14 mouse cellular contexts compared by ENCODE assay signal in genomic region chr9:51312554-51313317, GRCm38 (mm10). TPM values are rescaled to one million over a fixed set of nuclear protein-coding genes. Genes with fewer than 3 reads are reported as not detected.
DNase-seq lines count a peak whose midpoint lies in the region; ATAC-seq lines count a peak whose summit lies in the region.
"Had no signal": no experiment of that assay in that cellular context is flagged by ENCODE, and none has a peak within 500 bp of the region (broad histone marks: within the 10 kb centered on the region; RNA-seq: fewer than 3 reads in every experiment).

No protein-coding gene starts in this region.

- ATAC-seq in hindbrain, embryonic 13.5 days (ENCODE audit: low FRiP score), result no peak
- ATAC-seq in hindbrain, embryonic 12.5 days (ENCODE audit: low FRiP score), result no peak
- 0 out of 2 replicates have a peak, but pooled peaks have one; percentile 36 for ATAC-seq in midbrain, embryonic 16.5 days
- ATAC-seq in midbrain, embryonic 13.5 days, result no peak
- ATAC-seq in stomach, embryonic 15.5 days (ENCODE audit: insufficient read depth, low FRiP score, low read depth), result peak; percentile 84

- no peaks in the 10 kb centered on the region for H3K4me1 ChIP-seq in hindbrain, embryonic 13.5 days (replicated peaks)
- no peaks in the 10 kb centered on the region for H3K4me1 ChIP-seq in hindbrain, embryonic 12.5 days
- H3K4me1 ChIP-seq in midbrain, embryonic 16.5 days (ENCODE audit: control insufficient read depth, insufficient read depth, low read length), result no peaks in the 10 kb centered on the region
- 0 out of 2 replicates have a peak, but pooled peaks cover 3% of the 10 kb centered on the region for H3K4me1 ChIP-seq in midbrain, embryonic 13.5 days (replicated peaks)
- H3K4me1 ChIP-seq in stomach, embryonic 15.5 days, result no peaks in the 10 kb centered on the region; the same call in 1 of the 2 replicates

- DNase-seq in large intestine, adult 2 months (ENCODE audit: low read depth, low spot score), result peak; percentile 57
- no peak for DNase-seq in cerebellum, postnatal 36 days
- DNase-seq in Muller cell, postnatal 12 days (ENCODE audit: inconsistent ontology term), result no peak
- DNase-seq: adrenal gland, adult 2 months; B cell, adult 2 months; heart, adult 2 months; spleen, adult 18-20 months had no signal

- H3K4me3 ChIP-seq in hindbrain, embryonic 13.5 days, result no peak overlapping the region
- H3K4me3 ChIP-seq in hindbrain, embryonic 12.5 days, result no peak overlapping the region
- no peak overlapping the region for H3K4me3 ChIP-seq in midbrain, embryonic 16.5 days (ENCODE audit: low read depth, low read length)
- H3K4me3 ChIP-seq in midbrain, embryonic 13.5 days (replicated peaks), result no peak overlapping the region
- H3K4me3 ChIP-seq in stomach, embryonic 15.5 days (replicated peaks), result no peak overlapping the region; the same call in 1 of the 2 replicates
- H3K4me3 ChIP-seq: heart, adult 2 months; left cerebral cortex, adult 2 months had no signal

- no peak overlapping the region for H3K4me2 ChIP-seq in hindbrain, embryonic 13.5 days
- H3K4me2 ChIP-seq in hindbrain, embryonic 12.5 days (replicated peaks), result no peak overlapping the region
- H3K4me2 ChIP-seq in midbrain, embryonic 16.5 days (ENCODE audit: low read length), result 0 out of 2 replicates have a peak overlapping the region, but pooled peaks have one; percentile 21
- no peak overlapping the region for H3K4me2 ChIP-seq in midbrain, embryonic 13.5 days (replicated peaks)
- H3K4me2 ChIP-seq in stomach, embryonic 15.5 days, result peak overlapping the region; percentile 49

- 0 out of 2 replicates have a peak overlapping the region, but pooled peaks have one; percentile 20 for H3K9ac ChIP-seq in hindbrain, embryonic 13.5 days
- H3K9ac ChIP-seq in hindbrain, embryonic 12.5 days, result no peak overlapping the region
- H3K9ac ChIP-seq in midbrain, embryonic 16.5 days (ENCODE audit: low read depth, low read length), result no peak overlapping the region
- H3K9ac ChIP-seq in midbrain, embryonic 13.5 days (replicated peaks), result no peak overlapping the region
- no peak overlapping the region for H3K9ac ChIP-seq in stomach, embryonic 15.5 days
- H3K9ac ChIP-seq: liver, embryonic 14.5 days had no signal

- H3K9me3 ChIP-seq in hindbrain, embryonic 13.5 days, result no peaks in the 10 kb centered on the region
- no peaks in the 10 kb centered on the region for H3K9me3 ChIP-seq in hindbrain, embryonic 12.5 days (replicated peaks)
- no peaks in the 10 kb centered on the region for H3K9me3 ChIP-seq in midbrain, embryonic 16.5 days (replicated peaks; ENCODE audit: control insufficient read depth, low read length, poor library complexity, severe bottlenecking)
- H3K9me3 ChIP-seq in midbrain, embryonic 13.5 days, result no peaks in the 10 kb centered on the region
- no peaks in the 10 kb centered on the region for H3K9me3 ChIP-seq in stomach, embryonic 15.5 days

- 60% methylated on average over 18 of the region's 18 CpGs for whole genome bisulfite sequencing in hindbrain, embryonic 13.5 days
- 70% methylated on average over 18 of the region's 18 CpGs for WGBS in hindbrain, embryonic 12.5 days
- 63% methylated on average over 18 of the region's 18 CpGs for WGBS in midbrain, embryonic 16.5 days
- WGBS in midbrain, embryonic 13.5 days, result 67% methylated on average over 18 of the region's 18 CpGs
- 17% methylated on average over 18 of the region's 18 CpGs for WGBS in large intestine, adult 2 months
- 26% methylated on average over 18 of the region's 18 CpGs for WGBS in stomach, embryonic 15.5 days

- no peaks in the 10 kb centered on the region for H3K27me3 ChIP-seq in hindbrain, embryonic 13.5 days
- H3K27me3 ChIP-seq in hindbrain, embryonic 12.5 days, result no peaks in the 10 kb centered on the region
- no peaks in the 10 kb centered on the region for H3K27me3 ChIP-seq in midbrain, embryonic 16.5 days (ENCODE audit: control insufficient read depth, insufficient read depth, low read depth, low read length)
- no peaks in the 10 kb centered on the region for H3K27me3 ChIP-seq in midbrain, embryonic 13.5 days
- H3K27me3 ChIP-seq in stomach, embryonic 15.5 days (replicated peaks), result no peaks in the 10 kb centered on the region

- H3K27ac ChIP-seq in hindbrain, embryonic 13.5 days, result no peak overlapping the region
- H3K27ac ChIP-seq in hindbrain, embryonic 12.5 days, result no peak overlapping the region
- no peak overlapping the region for H3K27ac ChIP-seq in midbrain, embryonic 16.5 days (ENCODE audit: low read length)
- H3K27ac ChIP-seq in midbrain, embryonic 13.5 days, result no peak overlapping the region
- H3K27ac ChIP-seq in stomach, embryonic 15.5 days, result peak overlapping the region; percentile 57; the same call in 1 of the 2 replicates
- H3K27ac ChIP-seq: heart, adult 2 months; left cerebral cortex, adult 2 months; liver, embryonic 14.5 days had no signal

- no peaks in the 10 kb centered on the region for H3K36me3 ChIP-seq in hindbrain, embryonic 13.5 days
- H3K36me3 ChIP-seq in hindbrain, embryonic 12.5 days, result no peaks in the 10 kb centered on the region
- H3K36me3 ChIP-seq in midbrain, embryonic 16.5 days (ENCODE audit: control insufficient read depth, insufficient read depth, low read length), result no peaks in the 10 kb centered on the region
- H3K36me3 ChIP-seq in midbrain, embryonic 13.5 days, result no peaks in the 10 kb centered on the region
- no peaks in the 10 kb centered on the region for H3K36me3 ChIP-seq in stomach, embryonic 15.5 days

RNA-seq across cellular contexts. Expression of gene 1810046K07Rik, which starts 16.0 kb away (rescaled TPM):
- polyA plus RNA-seq in hindbrain, embryonic 13.5 days (2015; fragmentation: Nextera tagmentation; extraction: Ambion mirVana), result not detected in 2 replicates
- not detected in 2 replicates for polyA plus RNA-seq in hindbrain, embryonic 12.5 days (2016; fragmentation: Nextera tagmentation; extraction: Ambion mirVana)
- polyA plus RNA-seq in midbrain, embryonic 16.5 days (2015; fragmentation: Nextera tagmentation; extraction: Ambion mirVana), result not detected in 2 replicates
- not detected in 2 replicates for polyA plus RNA-seq in midbrain, embryonic 13.5 days (2015; fragmentation: Nextera tagmentation; extraction: Ambion mirVana)
- 3.7 and 15.2 TPM in 2 replicates for polyA plus RNA-seq in large intestine, adult 2 months (2012; rRNA removed)
- polyA plus RNA-seq in stomach, embryonic 15.5 days (2015; fragmentation: Nextera tagmentation; extraction: Ambion mirVana), result 0.50 and 0.72 TPM in 2 replicates
- polyA plus RNA-seq: adrenal gland, adult 2 months had no signal

RNA-seq across cellular contexts. Expression of gene Colca2, which starts 34.4 kb away (rescaled TPM):
- 1.00 and 1.2 TPM in 2 replicates for polyA plus RNA-seq in hindbrain, embryonic 13.5 days (2015; fragmentation: Nextera tagmentation; extraction: Ambion mirVana)
- polyA plus RNA-seq in hindbrain, embryonic 12.5 days (2016; fragmentation: Nextera tagmentation; extraction: Ambion mirVana), result 2.1 and 2.4 TPM in 2 replicates
- polyA plus RNA-seq in midbrain, embryonic 16.5 days (2015; fragmentation: Nextera tagmentation; extraction: Ambion mirVana), result 0.38 and 0.55 TPM in 2 replicates
- polyA plus RNA-seq in midbrain, embryonic 13.5 days (2015; fragmentation: Nextera tagmentation; extraction: Ambion mirVana), result 0.58 and 0.86 TPM in 2 replicates
- polyA plus RNA-seq in large intestine, adult 2 months (2012; rRNA removed), result 5.0 and 5.5 TPM in 2 replicates
- 6.3 and 6.7 TPM in 2 replicates for polyA plus RNA-seq in stomach, embryonic 15.5 days (2015; fragmentation: Nextera tagmentation; extraction: Ambion mirVana)

Comparison
In these comparisons a context has a peak if more than half of its experiments do, and no peak if none do; other contexts are left out.
1. ATAC-seq: peak in midbrain, embryonic 16.5 days (single experiment) and stomach, embryonic 15.5 days (single experiment); none in hindbrain, embryonic 13.5 days (single experiment), hindbrain, embryonic 12.5 days (single experiment) and midbrain, embryonic 13.5 days (single experiment).
2. H3K4me2 ChIP-seq: peak in midbrain, embryonic 16.5 days (single experiment) and stomach, embryonic 15.5 days (single experiment); none in hindbrain, embryonic 13.5 days (single experiment), hindbrain, embryonic 12.5 days (single experiment) and midbrain, embryonic 13.5 days (single experiment).